Mouse (Mus musculus) erythroblast, embryonic 14.5 days (primary cell): Measurements from ENCODE around the gene Dus1l.

Source experiments
- GATA1 ChIP-seq: IDR thresholded peaks from 2 replicates; pipeline ENCODE4 v1.6.1; 2012; ENCODE audit warnings: low read length, inconsistent platforms, mixed read lengths
- TAL1 ChIP-seq: IDR thresholded peaks from 3 replicates; pipeline ENCODE4 v1.6.1; 2012; ENCODE audit warnings: low read length, inconsistent platforms, mixed read lengths

GRCm38 (mm10) chr11:120760236-120760635 is 36.0 kb downstream of the Dus1l start:
- TF ChIP-seq GATA1 (no peak), TAL1 (no peak)
